Mouse (Mus musculus) embryonic facial prominence, embryonic 12.5 days (tissue): ENCODE data around the gene Pacs1. TPM values are rescaled to one million over a fixed set of nuclear protein-coding genes. Genes with fewer than 3 reads are reported as not detected.

Experiments
- ATAC-seq: fragments of 200-750 bp; cut with Nextera tagmentation; 2 replicates; pipeline ENCODE4 v1.8.0; 2017; ENCODE audit not compliant: insufficient number of reproducible peaks, insufficient read depth, low FRiP score, low TSS enrichment
- H3K27ac ChIP-seq: fragments of 300-500 bp; sonication (generic); 2 replicates; pipeline ENCODE4 v1.5.1; 2016; ENCODE audit warnings: mild to moderate bottlenecking
- H3K27me3 ChIP-seq: fragments of 300-500 bp; sonication (generic); 2 replicates; pipeline ENCODE4 v1.6.1; 2016; ENCODE audit warnings: mild to moderate bottlenecking, moderate library complexity
- H3K36me3 ChIP-seq: fragments of 300-500 bp; sonication (generic); 2 replicates; pipeline ENCODE4 v1.6.1; 2016; ENCODE audit warnings: mild to moderate bottlenecking
- H3K4me1 ChIP-seq: fragments of 300-500 bp; sonication (generic); 2 replicates; pipeline ENCODE4 v1.6.1; 2016
- H3K4me2 ChIP-seq: fragments of 300-500 bp; sonication (generic); replicated peaks from 2 replicates; pipeline ENCODE4 v1.6.1; 2016; ENCODE audit warnings: mild to moderate bottlenecking, moderate library complexity
- H3K4me3 ChIP-seq: fragments of 300-500 bp; sonication (generic); 2 replicates; pipeline ENCODE4 v1.5.1; 2016; ENCODE audit warnings: mild to moderate bottlenecking
- H3K9ac ChIP-seq: fragments of 300-500 bp; sonication (generic); 2 replicates; pipeline ENCODE4 v1.6.1; 2016; ENCODE audit warnings: mild to moderate bottlenecking, moderate library complexity
- H3K9me3 ChIP-seq: fragments of 300-500 bp; sonication (generic); 2 replicates; pipeline ENCODE4 v1.6.1; 2016; ENCODE audit warnings: mild to moderate bottlenecking, moderate library complexity
- WGBS: fragments of 180-500 bp; shearing (Covaris S2); methylation state at CpG from one replicate; pipeline ENCODE4 v1.1.7; 2016; 5-methylcytosine and 5-hydroxymethylcytosine counted together
- polyA plus RNA-seq: library from polyadenylated mRNA; unstranded; fragments of >200 nt; fragmentation: Nextera tagmentation; extraction: Ambion mirVana; gene quantifications from 2 replicates; pipeline ENCODE4 v1.2.1, GENCODE M21; 2016

Gene Pacs1
- polyA plus RNA-seq: 31.3 and 32.2 TPM in 2 replicates

DNA sequence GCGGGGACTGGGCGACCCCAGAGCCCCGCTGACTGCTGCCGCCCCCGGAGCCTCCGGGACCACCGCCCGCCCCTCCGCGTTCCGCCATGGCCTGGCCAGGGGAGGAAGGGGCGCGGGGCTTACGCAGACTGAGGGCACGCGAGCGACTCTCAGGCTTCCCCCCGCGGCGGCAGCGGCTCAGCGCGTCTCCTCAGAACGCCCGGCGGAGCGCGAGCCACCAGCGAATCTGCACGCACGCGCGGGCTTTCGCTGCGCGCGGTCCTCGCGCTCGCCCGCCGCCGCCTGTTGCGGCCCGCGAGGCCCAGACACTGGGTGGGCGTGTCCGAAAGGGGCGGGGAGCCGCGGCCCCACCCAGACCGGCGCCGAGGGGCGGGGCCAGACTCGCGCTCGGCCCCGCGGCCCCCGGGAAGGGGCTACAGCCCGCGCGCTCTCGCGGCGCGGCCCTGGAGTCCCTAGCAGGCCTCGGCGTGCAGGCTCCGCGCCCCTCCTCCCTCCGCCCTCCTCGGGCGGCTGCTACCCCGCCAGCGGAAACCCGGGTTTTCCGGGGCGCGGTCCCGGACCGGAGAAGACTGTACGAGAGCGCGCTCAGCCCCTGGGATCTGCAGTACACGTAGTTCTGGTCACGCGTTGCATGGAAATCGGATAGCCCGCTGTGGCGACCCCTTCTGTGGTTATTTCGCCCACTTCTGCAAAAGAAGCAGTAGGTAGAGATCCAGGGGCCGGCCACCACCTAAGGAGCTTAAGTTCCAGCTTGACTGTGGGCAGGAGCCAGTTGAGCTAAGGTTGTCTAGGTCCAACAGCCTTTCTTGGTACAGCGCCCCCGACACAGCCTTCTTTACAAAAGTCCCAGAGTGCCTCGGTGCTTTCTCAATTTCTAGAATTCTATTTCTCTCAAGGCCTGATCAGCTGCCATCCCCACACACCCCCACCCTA lies at the start of gene Pacs1:
TSS of gene Pacs1 (minus strand) at position 319 of the 933 bp plus-strand sequence.
- under 1% methylated on average over 94 of the region's 97 CpGs for WGBS
- Histone ChIP-seq H3K27ac (peak within 1 kb of the TSS; percentile 89), H3K36me3 (peaks cover 39% of the 10 kb centered on the region), H3K9me3 (no peaks in the 10 kb centered on the region), H3K4me1 (peaks cover 27% of the 10 kb centered on the region), H3K4me2 (peak within 1 kb of the TSS; percentile 66), H3K9ac (peak within 1 kb of the TSS; percentile 96), H3K4me3 (peak within 1 kb of the TSS; percentile 97), H3K27me3 (no peaks in the 10 kb centered on the region)
- ATAC-seq: peak; percentile 89

DNA sequence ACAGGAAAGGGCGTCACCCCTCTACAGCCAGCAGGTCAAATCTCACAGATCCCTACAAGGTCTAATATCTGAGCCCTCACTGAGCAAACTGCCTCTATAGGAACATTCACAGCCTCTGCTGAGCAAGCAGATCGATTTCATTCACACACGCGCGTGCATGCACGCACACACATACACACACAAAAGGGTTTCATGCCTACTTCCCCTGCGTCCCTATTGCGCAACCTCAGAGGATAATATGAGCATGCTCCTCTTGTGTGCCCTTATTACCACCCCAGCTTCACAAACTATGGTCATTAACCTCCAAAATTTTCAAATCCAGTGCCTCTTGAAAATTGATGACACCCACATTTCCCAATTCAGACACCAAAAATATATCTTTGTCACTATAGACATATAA lies 40.3 kb upstream of the Pacs1 start:
- H3K4me1 ChIP-seq: no peaks in the 10 kb centered on the region
- H3K9ac ChIP-seq: no peak overlapping the region
- H3K36me3 ChIP-seq: no peaks in the 10 kb centered on the region
- no peak overlapping the region for H3K27ac ChIP-seq
- no peak for ATAC-seq
- peaks cover 7% of the 10 kb centered on the region; the same call in 1 of the 2 replicates for H3K9me3 ChIP-seq
- no peak overlapping the region for H3K4me2 ChIP-seq
- H3K27me3 ChIP-seq: 0 out of 2 replicates have a peak, but pooled peaks cover 3% of the 10 kb centered on the region
- H3K4me3 ChIP-seq: no peak overlapping the region
- 86% methylated on average over 8 of the region's 8 CpGs for WGBS

DNA sequence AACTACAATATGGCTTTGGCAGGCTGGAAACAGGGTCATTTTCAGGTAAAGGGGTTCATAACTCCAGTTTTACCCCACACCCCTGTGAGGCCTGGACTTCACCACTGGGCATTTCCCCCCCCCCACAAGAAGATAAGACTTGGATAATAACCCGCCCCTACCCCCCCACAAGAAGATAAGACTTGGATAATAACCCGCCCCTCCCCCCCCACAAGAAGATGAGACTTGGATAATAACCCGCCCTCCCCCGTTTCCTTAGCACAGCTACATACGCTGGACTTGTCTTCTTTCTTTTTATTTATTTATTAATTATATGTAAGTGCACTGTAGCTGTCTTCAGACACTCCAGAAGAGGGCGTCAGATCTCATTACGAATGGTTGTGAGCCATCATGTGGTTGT lies 36.1 kb upstream of the Pacs1 start:
- H3K27me3 ChIP-seq: peaks cover 19% of the 10 kb centered on the region
- H3K9ac ChIP-seq: no peak overlapping the region
- no peak overlapping the region for H3K27ac ChIP-seq
- ATAC-seq: no peak
- no peak overlapping the region for H3K4me3 ChIP-seq
- peaks cover 16% of the 10 kb centered on the region for H3K36me3 ChIP-seq
- H3K4me1 ChIP-seq: no peaks in the 10 kb centered on the region
- no peaks in the 10 kb centered on the region for H3K9me3 ChIP-seq
- no peak overlapping the region for H3K4me2 ChIP-seq
- WGBS: 79% methylated on average over 7 of the region's 7 CpGs

DNA sequence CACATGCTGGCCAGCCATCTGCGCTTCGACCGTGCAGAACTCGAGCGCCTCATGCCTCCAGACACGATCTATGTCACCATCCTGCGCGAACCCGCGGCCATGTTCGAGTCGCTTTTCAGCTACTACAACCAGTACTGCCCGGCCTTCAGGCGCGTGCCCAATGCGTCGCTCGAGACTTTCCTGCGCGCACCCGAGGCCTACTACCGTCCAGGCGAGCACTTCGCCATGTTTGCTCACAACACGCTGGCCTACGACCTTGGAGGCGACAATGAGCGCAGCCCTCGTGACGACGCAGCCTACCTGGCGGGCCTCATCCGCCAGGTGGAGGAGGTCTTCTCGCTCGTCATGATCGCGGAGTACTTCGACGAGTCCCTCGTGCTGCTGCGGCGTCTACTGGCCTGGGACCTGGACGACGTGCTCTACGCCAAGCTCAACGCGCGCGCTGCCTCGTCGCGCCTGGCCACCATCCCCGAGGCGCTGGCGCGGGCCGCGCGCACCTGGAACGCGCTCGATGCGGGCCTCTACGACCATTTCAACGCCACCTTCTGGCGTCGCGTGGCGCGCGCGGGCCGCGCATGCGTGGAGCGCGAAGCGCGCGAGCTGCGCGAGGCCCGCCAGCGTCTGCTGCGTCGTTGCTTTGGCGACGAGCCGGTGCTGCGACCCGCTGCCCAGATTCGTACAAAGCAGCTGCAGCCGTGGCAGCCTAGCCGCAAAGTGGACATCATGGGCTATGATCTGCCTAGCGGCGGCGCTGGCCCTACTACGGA lies 34.2 kb upstream of the Pacs1 start:
- Histone ChIP-seq H3K36me3 (peaks cover 16% of the 10 kb centered on the region), H3K4me2 (peak overlapping the region; percentile 44), H3K9ac (no peak overlapping the region), H3K9me3 (no peaks in the 10 kb centered on the region), H3K27ac (no peak overlapping the region), H3K4me1 (no peaks in the 10 kb centered on the region), H3K4me3 (peak overlapping the region; percentile 17), H3K27me3 (peaks cover 19% of the 10 kb centered on the region)
- ATAC-seq: 0 out of 2 replicates have a peak, but pooled peaks have one; percentile 22
- 41% methylated on average over 98 of the region's 98 CpGs for whole genome bisulfite sequencing

DNA sequence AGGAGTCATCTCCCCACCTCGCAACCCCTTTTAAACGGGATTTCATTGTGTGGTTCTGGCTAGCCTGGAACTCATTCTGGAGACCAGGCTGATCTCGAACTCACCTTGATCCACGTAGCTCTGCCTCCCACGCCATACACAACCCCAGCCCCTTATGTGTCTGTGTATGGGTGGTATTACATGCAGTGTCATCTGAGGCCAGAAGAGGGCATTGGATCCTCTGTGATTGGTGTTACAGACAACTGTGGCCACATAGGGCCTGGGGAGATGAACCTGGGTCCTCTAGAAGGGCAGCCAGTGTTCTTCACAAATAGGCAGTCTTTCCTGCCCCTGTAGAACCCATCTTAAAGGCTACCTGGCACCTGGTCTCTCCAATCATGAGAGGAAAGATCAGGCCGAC lies 33.4 kb upstream of the Pacs1 start:
- ATAC-seq: no peak
- H3K27ac ChIP-seq: no peak overlapping the region
- 84% methylated on average over 6 of the region's 6 CpGs for WGBS

DNA sequence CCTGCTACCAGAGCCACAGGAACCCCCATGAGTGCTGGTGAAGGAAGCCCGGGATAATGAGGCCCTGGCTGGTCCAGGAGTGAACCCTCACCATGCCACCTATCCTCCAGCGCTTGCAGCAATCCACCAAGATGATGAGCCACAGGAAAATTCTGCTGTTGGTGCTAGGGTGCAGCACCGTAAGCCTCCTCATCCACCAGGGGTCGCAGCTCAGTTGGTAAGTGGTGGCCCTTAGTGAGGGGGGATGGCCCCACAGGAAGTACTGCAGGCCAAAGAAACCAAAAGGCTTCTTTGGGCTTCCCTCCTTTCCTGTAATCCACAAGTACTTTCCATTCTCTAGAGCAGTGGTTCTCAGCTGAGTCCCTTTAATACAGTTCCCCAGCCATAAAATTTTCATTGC lies 29.5 kb upstream of the Pacs1 start:
- Histone ChIP-seq H3K9ac (no peak overlapping the region), H3K4me2 (no peak overlapping the region), H3K4me3 (no peak overlapping the region), H3K4me1 (peaks cover 15% of the 10 kb centered on the region), H3K27me3 (peaks cover 11% of the 10 kb centered on the region), H3K27ac (no peak overlapping the region), H3K36me3 (peaks cover 14% of the 10 kb centered on the region), H3K9me3 (no peaks in the 10 kb centered on the region)
- ATAC-seq: no peak
- 18% methylated on average over 4 of the region's 4 CpGs for WGBS

More for the DNA sequence above, 33.4 kb upstream of the Pacs1 start:
- Histone ChIP-seq H3K36me3 (peaks cover 16% of the 10 kb centered on the region), H3K9me3 (no peaks in the 10 kb centered on the region), H3K4me2 (no peak overlapping the region), H3K27me3 (peaks cover 19% of the 10 kb centered on the region), H3K9ac (no peak overlapping the region), H3K4me3 (no peak overlapping the region), H3K4me1 (no peaks in the 10 kb centered on the region)

DNA sequence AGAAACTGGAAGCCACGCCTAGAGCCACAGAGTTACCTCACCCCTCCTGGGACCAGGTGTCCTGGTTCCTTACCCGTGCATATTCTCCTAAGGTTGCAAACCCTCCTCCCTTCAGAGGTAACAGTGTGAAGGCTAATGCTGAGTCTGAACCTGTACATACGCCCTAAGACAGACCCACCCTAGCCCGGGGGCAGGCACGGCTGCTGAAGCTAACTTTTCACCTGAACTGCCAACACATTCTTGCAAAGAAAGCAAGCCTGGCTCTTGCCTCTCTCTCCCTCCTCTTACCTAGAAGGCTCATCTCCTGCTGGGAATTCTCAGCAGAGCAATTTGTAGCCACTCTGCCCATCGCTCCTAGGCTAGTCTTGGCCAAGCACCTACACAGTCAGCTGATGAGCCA lies 27.7 kb upstream of the Pacs1 start:
- H3K4me2 ChIP-seq: no peak overlapping the region
- no peaks in the 10 kb centered on the region for H3K9me3 ChIP-seq
- no peaks in the 10 kb centered on the region for H3K27me3 ChIP-seq
- peaks cover 22% of the 10 kb centered on the region for H3K4me1 ChIP-seq
- ATAC-seq: no peak
- 73% methylated on average over 6 of the region's 6 CpGs for WGBS
- H3K27ac ChIP-seq: no peak overlapping the region
- H3K9ac ChIP-seq: no peak overlapping the region
- no peak overlapping the region for H3K4me3 ChIP-seq
- no peaks in the 10 kb centered on the region for H3K36me3 ChIP-seq

DNA sequence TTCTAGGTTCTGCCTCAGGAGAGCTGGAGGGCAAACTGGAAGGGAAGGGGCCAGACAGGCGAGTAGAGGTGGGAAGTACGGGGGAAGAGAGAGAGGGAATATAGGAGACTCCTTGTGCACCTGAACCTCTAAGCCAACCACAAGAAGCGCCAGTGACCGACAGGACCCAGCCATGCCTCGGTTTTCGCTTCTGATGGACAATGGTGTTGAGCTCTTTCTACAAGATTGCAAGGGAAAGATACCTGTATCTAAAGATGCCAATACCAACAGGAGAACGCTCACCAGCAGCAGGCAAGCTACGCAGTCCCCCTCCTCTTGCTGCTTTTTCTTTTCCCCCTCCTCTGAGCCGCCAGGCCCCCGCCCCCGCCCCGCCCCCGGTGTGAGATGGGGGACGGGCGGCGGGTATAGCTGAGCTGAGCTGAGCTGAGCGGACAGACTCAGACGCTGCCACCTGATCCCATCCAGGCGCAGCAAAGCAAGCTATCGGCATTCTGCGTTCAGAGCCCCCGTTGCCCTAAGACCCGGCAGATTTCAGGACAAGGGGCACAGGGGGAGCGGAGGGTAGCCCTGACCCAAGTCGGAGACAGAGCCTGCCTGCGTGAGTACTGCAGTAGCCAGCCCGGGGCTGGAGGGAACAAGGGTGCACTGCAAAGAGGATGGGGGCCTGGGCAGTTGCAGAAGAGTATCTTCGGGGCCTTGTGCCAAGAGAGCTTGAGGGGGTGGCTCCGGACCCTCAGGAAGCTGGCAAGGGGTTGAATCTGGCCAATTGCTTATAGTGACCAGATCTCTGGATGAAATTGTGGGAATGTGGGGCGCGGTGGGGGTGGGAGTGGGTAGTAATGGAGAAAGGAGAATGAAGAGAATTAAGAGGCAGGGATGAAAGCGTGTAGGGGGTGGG lies 25.2 kb upstream of the Pacs1 start, which contains the start of gene Gal3st3:
TSS of gene Gal3st3 (plus strand) at position 429 of the 898 bp plus-strand sequence.
- Histone ChIP-seq H3K4me2 (peak within 1 kb of the TSS; percentile 59), H3K4me3 (peak within 1 kb of the TSS; percentile 48), H3K9ac (peak within 1 kb of the TSS; percentile 69), H3K36me3 (peaks cover 7% of the 10 kb centered on the region), H3K27me3 (no peaks in the 10 kb centered on the region), H3K4me1 (peaks cover 32% of the 10 kb centered on the region), H3K9me3 (no peaks in the 10 kb centered on the region), H3K27ac (peak within 1 kb of the TSS; percentile 56)
- peak; percentile 44; the same call in 1 of the 2 replicates for ATAC-seq
- 5% methylated on average over 32 of the region's 32 CpGs for WGBS

DNA sequence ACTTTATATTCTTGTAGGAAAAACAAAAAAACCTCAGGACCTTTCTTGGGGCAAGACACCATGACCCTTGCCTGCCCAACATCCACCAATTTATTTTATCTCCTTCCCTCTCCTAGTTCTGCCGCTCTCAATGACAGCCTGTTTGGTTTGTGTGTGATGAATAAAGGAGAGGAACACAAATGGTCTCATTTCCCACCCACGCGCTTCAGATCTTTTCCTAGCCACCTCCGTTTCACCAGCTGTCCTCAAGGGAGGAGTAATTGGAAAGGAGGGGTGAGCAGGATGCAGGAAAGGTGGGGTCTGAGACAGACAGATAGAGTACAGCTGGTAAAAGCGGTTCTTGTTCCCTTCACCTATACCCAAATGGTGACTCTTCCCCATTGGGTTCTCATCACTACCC lies 23.7 kb upstream of the Pacs1 start:
- ATAC-seq: no peak
- H3K9me3 ChIP-seq: no peaks in the 10 kb centered on the region
- WGBS: 81% methylated on average over 5 of the region's 5 CpGs
- peaks cover 32% of the 10 kb centered on the region for H3K4me1 ChIP-seq
- H3K36me3 ChIP-seq: peaks cover 20% of the 10 kb centered on the region
- no peak overlapping the region for H3K4me2 ChIP-seq
- no peak overlapping the region for H3K4me3 ChIP-seq
- no peaks in the 10 kb centered on the region for H3K27me3 ChIP-seq
- no peak overlapping the region for H3K27ac ChIP-seq
- no peak overlapping the region for H3K9ac ChIP-seq

DNA sequence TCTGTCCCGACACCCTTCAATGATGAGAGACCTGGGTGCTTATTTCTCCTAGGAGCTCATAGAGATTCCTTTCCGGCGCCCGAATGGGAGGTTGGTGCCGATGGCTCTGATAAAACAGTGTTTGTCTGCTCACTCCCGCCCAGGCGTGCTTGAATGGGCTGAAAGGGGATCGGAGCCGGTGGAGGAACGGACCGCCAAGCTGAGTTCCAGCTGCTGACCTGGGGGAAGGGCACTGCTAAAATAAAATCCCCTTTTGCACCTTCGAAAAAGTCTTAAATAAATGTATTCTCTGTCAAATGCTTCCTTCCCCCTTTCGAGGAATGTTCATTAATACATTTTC lies 22.8 kb upstream of the Pacs1 start:
- Histone ChIP-seq H3K4me3 (peak overlapping the region; percentile 78), H3K27me3 (no peaks in the 10 kb centered on the region), H3K36me3 (peaks cover 28% of the 10 kb centered on the region), H3K27ac (peak overlapping the region; percentile 89), H3K9me3 (no peaks in the 10 kb centered on the region), H3K4me2 (peak overlapping the region; percentile 67), H3K9ac (peak overlapping the region; percentile 80), H3K4me1 (peaks cover 32% of the 10 kb centered on the region)
- ATAC-seq: peak; percentile 39; the same call in 1 of the 2 replicates
- 6% methylated on average over 13 of the region's 13 CpGs for WGBS
